Mouse (Mus musculus) cerebellum, adult 11 months (tissue): ENCODE measurements around the gene Hsh2d.
A peak's percentile ranks its signal among the peaks of the same experiment; 100 is the strongest.

ENCODE experiments used
- DNase-seq: peaks from one replicate; pipeline ENCODE4 v3.0.0; 2022

The Hsh2d gene

DNA sequence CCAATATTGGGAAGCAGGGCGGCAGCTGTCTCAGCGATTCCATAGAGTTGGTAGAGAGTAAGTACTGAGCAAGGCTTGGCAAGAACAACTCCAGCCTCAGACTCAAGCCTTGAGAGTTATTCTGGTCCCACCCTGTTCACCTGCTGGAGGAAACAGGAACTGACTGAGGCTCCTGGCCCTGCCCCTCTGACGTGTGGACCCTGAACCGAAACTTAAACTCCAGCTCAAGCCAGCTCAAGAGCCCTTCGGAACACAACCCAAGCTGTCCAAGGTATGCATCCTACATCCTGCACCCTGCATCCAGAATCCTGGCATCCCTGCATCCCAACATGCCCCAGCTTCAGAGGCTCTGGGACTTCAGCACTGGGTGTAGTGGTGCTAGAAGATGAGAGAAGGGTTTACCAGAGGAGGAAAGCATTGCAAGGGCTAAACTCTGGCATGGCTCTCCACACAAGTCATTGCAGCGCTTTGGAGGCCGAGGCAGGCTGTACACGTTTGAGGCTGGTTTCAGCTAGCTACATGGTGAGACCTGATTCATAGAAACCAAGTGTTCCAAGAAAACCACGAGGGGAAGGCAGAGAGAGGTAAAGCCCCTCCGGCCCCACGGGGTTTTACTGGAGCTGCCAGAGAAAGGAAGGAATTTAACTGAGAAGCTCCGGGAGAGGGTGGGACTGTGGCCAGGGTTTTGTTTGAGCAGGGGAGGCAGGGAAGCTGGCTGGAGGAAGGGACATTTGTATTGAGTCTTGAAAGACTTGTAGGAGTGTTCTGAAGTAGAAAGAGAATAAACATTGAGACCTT is at the start of gene Hsh2d:
Gene Hsh2d, plus strand, starts transcription at position 222 of the 798 bp plus-strand sequence.
- DNase-seq, result no peak

DNA sequence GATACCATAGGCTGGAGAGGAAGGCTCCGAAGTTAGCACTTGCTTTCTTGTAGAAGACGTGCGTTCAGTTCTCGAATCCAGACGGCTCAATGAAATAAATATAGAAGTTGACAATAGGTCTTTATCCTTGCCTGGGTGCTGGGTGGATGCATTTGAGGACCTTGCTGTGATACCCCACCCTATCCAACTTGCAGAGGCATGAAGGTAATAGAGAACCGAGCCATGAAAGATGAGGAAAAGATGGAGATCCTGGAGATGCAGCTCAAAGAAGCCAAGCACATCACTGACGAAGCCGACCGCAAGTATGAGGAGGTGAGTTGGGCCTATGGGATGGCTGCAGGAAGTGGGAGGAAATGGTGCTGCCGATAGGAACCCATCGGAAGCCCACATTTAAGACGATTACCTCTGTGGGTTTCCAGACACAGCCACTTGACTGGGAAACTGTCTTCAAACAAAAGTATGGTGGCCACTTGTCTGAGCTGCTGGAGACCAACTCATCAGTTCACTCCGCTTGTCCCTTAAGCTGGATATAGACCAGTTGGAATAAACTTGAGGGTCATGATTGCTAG is 46.1 kb upstream of the Hsh2d start:
- DNase-seq, result no peak

DNA sequence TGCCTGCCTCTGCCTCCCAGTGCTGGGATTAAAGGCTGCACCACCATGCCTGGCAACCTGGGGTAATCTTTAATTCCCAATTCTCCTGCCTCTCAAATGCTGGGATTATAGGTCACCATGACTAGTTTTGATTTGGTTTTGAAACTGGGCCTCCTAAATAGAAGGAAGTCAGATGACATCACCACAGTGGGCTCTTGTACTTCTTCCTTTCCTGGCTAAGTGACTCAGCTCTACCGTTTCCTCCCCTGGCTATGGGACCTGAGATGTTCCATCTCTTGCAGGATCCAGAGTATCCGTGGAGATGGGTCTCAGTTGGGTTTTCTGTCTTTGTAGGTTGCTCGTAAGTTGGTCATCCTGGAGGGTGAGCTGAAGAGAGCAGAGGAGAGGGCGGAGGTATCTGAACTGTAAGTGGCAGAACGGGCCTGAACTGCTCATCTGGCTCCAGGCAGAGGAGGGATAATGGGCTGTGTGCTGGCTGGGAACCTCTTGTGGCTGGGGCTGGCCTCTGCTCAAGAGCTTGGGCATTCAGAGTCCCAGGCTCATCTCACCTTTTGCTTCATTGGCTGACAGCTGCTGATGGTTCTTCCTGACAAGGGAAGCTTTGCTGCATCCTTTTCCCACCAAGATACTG is 45.0 kb upstream of the Hsh2d start:
- DNase-seq, result no peak

DNA sequence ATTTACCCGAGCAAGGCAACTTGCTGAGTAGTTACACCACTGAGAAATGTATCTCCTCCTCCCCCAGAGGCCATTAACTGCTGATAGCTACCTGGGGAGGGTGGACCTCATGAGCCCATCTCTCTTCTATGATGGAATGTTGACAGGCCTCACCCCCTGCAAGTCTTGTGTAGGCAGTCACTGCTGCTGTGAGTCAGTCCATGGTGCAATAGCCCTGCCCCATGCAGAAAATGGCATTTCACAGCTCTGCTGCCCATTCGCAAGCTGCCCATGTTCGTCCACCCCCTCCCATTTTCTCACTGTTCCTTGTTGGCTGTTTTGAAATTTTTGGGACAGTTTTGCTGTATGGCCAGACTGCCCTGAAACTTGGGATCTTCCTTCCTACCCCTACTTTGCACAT is 43.9 kb upstream of the Hsh2d start:
- no peak for DNase-seq

DNA sequence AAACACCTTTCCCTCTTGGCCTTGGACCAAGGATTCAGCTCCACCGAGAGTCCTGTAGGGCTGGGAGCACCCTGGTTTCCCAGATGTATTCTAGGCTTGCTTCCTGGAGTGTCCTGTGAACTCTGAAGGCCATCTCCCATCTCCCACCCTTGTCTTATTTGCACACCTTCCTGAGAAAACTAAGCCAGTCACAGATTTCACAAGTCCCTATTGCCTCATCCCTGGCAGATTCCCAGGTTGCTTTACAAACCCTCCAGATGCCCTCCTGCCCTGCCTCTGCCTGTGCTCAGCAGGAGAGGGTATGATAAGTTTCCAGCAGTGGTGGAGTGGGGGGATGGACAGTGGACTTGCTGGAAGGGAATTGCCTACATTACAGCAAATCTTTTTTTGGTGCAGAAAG is 43.4 kb upstream of the Hsh2d start:
- DNase-seq, result no peak

DNA sequence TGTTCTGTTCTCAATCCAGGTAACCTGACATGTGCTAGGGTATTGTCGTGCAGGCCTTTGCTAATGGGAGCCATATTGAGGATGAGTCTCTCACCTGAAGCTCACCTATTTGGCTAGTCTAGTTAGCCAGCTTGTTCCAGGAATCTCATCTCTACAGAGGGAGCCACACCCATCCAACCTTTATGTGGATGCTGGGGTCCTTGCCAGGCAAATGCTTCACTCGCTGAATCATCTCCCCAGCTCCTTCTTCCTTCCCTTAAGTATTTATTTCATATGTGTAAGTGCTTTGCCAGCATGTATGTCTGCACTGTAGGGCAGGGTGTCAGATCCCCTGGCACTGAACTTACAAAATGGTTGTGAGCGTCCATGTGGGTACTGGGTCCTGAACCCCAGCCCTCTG is 42.9 kb upstream of the Hsh2d start:
- DNase-seq, result no peak

DNA sequence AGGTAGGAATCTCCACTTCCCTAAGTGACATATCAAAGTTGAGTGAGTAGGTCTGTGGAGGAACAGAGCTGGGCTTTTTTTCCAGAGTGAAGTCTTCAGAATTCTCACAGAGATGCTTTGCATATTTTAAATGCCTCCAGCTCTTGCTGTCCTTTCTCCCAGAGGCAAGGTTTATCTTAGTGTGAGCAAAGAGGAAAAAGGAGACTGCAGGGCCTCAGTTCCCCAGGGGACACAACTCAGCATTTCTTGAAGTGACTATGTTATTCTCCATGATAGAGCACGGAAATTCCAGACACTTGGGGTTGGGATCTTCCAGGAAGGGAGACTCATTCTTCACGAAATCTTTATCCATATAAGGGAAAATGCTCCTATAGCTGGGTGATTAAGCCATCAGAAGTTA is 42.2 kb upstream of the Hsh2d start:
- DNase-seq, result no peak

DNA sequence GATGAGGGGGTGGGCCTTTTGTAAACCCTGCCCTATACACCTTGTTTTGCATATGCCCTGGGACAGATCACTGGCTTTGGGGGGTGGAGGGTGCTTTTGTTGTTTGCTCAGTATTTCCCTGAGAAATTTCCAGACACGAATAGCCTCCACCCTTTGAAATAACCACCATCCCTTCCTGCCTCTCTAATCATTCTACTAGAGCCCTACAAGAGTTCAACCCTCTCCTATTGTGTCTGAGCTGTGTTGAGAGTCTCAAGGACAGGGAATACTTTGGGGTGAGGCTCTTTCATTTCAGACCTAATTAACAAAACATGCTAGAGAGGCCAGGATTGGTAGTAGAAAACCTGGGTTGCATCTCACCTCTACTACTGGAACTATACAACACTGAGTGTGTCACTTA is 40.4 kb upstream of the Hsh2d start:
- no peak for DNase-seq

DNA sequence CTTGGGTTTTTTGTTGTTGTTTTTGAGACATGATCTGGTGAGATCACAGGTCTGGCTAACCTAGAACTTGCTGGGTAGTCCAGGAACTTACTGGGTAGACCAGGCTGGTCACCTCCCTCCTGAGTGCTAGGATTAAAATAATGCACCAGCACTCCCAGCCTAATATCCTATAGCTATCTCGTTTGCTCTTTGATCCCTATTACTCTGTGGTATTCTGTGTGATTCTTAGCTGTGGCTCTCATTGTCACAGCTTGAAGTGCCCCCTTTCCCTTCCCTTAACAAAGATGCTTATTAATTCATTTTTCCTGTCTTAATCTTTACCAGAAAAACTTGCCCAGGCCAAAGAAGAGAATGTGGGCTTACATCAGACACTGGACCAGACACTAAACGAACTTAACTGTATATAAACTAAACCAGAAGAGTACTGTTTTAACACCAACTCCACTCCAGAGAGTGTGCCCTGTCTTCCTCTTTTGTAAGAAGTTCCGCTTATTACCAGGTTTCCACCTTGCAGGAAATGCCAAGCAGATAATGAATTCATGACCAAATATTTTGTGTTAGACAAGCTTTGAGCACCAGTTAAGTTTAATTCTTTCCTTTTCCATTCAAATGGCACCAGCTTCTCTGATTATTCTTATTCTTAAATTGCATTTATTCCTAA is 37.9 kb upstream of the Hsh2d start:
- no peak for DNase-seq

DNA sequence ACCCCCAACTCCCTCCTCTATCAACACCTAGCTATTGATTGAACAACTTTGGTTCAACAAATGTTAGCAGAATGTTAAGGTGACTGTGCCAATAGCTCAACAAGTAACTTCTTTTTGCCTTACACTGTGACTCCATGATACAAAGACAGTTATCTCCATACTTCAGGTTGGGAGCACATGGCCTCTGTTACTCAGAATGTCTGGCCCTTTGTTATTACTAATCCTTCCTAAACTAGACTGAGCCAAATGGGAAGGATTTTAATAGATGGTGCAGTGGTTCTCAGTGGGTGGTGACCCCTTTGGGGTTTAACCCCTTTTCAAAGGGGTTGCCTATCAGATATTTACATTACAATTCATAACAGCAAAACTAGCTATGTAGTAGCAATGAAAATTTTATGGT is 36.1 kb upstream of the Hsh2d start:
- no peak for DNase-seq

DNA sequence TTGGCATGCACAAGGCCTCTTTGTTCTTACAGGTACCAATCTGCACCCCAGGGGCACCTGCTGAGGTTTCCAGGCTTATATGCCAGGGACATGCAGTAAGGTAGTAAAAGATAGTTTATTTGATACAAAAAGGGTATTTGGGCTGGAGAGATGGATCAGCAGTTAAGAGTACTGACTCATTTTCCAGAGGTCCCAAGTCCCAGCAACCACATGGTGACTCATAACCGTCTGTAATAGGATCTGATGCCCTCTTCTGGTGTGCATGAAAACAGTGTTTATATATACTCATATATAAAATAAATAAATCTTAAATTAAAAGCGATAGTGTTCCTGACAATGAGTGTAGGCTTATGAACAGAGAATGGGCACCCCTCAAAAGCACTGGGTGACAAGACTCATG is 31.3 kb upstream of the Hsh2d start:
- no peak for DNase-seq

DNA sequence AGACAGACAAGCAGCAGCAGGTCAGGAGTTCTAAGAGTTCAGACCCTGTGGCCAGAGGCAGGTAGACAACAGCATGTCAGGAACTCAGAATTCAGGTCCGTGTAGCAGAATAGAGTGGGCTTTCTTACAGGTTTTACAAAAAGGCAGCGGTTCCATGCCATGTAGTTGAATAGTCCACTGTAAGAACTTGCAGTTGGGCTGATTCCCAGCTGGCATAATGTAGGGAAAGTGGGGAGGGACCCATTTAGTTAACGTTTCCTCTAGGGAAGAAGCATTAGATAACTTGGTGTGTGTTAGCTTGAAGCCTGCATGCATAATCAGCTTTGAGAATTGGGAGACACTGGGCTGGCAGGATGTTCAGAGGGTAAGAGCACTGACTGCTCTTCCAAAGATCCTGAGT is 30.7 kb upstream of the Hsh2d start:
- DNase-seq, result no peak

DNA sequence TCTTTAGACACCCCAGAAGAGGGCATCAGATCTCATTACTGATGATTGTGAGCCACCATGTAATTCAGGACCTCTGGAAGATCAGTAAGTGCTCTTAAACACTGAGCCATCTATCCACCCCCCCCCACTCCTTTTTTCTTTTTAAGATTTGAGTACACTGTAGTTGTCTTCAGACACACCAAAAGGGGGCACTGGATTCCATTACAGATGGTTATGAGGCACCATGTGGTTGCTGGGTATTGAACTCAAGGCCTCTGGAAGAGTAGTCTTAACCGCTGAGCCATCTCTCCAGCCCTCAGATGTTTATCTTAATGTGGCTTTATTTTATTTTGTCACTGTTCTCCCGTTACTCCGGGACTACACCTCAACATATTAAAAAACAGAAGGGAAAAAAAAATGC is 29.4 kb upstream of the Hsh2d start:
- peak; percentile 12 for DNase-seq

DNA sequence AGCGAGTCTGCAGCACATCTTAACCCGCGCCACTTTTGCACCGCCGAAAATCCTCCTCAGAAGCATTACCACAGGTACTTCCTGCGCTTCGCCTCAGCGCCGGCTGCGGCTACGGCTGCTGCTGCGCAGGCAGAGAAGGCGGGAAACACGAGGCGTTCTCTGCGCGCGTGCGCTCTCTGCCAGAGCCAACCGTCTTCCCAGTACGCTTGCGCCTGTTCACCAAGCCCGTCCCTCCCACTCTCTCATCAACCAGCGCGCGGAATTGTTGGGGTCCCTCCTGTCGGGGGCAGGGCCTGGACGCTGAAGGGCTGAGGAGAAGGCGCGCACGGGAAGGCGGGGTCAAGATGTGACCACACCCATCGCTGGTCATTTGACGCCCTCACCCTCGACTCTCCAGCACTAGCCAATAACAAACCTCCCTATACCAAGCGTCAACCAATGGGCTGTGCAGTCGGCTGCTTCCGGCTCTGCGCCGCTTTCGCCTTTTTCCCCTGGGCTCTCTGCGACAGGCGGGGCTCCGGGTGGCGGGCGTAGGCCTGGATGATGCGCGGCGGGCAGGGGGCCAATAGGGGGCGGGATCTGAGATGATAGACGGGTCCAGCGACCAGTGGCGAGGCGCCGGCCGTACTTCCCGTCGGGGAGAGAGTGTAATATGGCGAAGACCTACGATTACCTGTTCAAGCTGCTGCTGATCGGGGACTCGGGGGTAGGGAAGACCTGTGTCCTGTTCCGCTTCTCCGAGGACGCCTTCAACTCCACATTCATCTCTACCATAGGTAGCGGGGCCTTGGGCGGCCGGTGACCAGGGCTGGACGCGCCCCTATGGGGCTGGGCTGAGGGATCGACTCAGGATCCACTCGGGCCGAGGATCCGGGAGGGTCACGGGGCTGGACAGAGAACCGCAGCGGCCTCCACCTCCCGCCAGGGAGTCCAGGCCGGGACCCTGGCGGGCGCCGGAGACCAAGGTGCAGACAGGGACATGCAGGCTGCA is 28.4 kb upstream of the Hsh2d start, which contains the start of gene Rab8a:
Gene Rab8a, plus strand, starts transcription at position 494 of the 991 bp plus-strand sequence.
- peak; percentile 100 for DNase-seq

DNA sequence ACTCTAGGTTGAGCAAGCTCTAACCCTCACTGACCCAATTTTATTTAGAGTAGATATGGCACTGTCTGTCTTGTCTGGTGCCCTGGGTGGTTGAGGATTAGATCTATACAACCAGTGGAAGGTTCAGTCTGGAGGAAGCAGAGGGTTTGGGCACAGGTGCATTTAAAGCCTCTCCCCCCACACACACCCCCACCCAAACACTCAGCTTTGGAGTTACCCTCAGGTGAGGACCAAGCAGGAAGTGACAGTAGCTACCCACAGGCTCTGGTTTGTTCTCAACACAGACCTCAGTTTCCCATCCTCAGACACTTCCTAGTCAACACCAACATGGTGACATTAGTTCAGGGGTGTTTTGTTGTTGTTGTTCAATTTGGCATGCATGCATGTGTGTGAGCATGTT is 26.6 kb upstream of the Hsh2d start:
- DNase-seq, result no peak

DNA sequence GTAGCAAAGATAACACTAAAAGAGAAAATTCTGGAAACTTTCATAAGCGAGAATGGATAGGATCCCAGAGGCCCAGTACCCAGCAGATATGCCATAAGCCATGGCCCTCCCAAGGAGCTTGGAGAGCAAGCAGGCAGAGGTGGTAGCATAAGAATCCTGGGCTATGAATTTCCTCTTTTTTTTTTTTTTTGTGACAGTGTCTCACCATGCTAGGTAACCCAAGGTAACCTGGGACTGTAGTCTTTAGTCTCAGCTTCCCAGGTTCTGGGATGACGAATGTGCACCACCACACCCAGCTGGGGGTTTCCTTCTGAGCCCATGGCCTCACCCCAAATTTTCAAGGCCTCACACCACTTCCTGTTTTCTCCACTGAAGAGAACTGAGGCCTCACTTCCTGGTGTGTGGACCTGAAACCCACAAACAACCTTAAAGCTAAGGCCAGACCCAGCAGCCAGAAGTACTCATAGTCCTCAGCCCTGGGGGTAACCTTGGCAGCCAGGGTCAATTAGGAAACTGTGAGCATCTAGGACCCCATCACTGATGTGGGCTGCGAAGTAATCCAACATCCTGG is 20.3 kb upstream of the Hsh2d start:
- no peak for DNase-seq

DNA sequence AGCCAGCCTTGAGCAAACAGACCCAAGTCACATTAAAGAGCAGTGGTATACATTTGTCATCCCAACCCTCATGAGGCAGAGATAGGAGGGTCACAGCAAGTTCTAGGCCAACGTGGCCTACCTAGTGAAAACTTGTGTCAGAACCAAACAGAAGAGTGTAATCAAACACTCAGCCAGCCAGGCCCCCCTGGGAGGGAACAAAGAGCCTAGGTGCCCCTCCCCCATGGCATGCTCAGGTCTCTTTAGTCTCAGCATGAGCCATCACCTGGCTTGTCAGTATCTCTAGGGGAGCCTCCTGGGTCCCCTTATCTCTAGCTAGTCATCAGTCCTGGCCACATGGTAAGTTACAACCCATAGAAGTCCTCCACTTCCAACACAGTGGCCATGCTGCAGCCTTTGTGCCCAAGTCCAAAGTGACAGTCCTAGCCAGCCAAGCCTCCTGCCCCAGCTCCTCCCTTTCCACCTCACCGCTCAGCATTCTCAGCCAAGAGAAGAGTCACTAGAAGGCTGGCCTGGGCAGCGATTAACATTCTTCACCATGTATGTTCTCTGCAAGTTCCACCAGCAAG is 19.7 kb upstream of the Hsh2d start:
- no peak for DNase-seq

DNA sequence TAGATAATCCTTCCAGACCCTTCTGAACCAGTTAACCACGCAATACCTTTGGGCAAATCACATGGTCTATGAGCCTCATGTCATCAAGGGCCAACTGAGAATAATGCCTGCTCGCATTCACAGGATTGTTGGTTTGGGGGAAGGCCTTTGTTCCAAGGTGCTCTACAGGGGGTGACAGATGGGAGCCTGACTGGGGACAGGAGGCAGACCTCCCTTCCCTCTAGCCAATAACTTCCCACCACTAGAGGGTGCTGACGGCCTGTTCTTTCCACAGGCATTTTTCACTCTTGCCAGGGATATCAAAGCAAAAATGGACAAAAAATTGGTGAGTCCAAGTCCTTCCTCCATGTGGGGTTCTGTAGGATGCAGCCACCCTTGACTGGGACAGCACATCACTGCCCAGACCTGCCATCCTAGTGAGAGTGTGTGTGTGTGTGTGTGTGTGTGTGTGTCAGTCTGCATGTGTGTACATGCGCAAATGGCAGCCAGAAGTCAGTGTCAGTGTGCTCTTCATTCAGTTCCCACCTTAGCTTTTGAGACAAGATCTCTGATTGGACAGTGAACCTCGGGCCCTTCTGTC is 12.0 kb upstream of the Hsh2d start:
- peak; percentile 63 for DNase-seq

DNA sequence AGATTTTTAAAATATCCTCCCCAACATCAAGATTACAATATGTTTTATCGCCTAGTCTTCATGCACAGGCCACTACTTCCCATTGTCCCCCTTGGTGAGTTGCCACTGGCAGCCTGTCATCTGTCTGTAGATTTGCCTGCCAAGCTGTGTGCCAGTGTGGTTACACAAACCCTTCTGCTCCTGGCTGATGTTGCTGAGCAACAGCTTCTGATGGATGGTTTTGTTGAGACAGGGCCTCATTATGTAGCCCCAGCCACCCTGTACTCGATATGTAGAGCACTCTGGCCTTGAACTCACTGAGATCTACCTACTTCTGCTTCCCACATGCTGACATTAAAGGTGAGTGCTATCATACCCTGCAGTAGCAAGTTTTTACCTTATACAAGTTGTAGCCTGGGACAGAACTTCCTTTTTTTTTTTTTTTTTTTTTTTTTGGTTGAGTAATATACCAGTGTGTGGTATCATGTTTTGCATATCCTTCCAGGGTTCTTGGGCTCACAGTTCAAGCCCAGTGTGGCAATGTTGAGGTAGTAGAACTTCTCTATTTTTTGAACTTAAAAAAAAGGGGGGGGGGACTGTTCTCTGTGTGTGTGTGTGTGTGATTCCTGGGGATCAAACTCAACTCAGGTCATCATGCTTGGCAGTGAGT is 5.8 kb upstream of the Hsh2d start:
- DNase-seq, result no peak

DNA sequence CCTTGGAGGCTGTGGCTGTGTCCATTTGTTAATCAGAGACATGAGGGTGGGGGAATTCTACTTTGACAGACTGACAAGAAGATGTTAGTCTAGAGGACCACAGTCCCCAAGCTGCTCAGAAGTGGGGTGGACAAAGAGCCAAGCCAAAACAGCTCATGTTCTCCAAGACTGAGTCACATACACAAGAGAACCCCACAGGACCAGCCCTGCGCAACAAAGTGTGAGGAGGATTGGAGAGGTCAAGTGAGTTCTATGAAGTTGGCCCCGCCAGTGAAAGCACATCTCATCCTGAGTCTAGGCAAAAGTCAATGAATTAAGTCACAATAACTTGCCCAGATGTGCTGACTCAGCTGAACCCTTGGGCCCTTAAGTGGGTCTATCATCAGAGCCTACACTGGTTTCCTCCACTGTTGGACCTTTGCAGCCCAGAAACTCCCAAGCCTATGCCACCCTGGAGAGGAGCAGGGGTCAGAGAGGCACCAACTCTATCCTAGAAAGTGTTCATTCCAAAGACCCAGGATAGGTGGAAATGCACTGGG is 1.6 kb upstream of the Hsh2d start:
- no peak for DNase-seq

DNA sequence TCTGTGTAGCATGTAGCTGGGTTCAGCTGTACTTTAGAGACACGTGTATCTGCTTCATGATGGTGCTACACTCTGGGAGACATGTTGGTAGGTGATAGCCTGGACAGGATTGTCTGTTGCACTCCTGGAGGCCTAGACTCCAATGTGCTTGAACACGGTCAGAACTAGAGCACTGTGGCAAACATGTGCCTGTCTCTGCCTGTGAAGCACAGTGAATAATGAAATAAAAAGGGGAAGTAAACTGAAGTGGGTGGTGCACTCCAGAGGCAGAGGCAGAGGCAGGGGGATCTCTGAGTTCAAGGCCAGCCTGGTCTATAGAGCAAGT is 739 bp downstream of the Hsh2d start:
- no peak for DNase-seq
